Mouse (Mus musculus): Measurements from ENCODE around the gene Nupl2.

DNA sequence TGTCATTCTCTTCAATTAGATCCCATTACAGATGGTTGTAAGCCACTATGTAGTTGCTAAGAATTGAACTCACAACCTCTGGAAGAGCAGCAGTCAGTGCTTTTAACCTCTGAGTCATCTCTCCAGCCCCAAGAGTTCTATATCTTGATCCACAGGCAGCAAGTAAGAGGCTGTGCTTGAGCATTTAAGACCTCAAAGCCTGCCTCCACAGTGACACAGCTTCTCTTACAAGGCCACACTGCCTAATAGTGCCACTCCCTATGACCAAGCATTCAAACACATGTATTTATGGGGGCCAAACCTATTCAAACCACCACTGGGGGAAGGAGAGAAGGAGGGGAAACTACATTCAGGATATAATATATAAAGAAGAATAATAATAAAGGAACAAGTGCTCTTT lies 12.6 kb upstream of the Nupl2 start:
- TF ChIP-seq CTCF (IDR thresholded peaks at IDR 0.05): no peak
- TF ChIP-seq EP300 (IDR thresholded peaks at IDR 0.05): no peak
